Mouse (Mus musculus) lung, postnatal 0 days (tissue): Measurements from ENCODE around the gene Dgki.

Experiments used
- CTCF ChIP-seq: IDR thresholded peaks from 2 replicates; pipeline ENCODE4 v1.5.1; 2016; ENCODE audit warnings: antibody characterized with exemption, mild to moderate bottlenecking
- EP300 ChIP-seq: IDR thresholded peaks from 2 replicates; pipeline ENCODE4 v1.6.1; 2016; ENCODE audit warnings: antibody characterized with exemption, mild to moderate bottlenecking, control low read depth

- no peak for TF ChIP-seq CTCF
- TF ChIP-seq EP300 = no peak
Measured at GRCm38 (mm10) chr6:37211545-37212247, 88.3 kb downstream of the Dgki start.
